ENCODE assay signal across 24 mouse cellular contexts in the genomic region with DNA sequence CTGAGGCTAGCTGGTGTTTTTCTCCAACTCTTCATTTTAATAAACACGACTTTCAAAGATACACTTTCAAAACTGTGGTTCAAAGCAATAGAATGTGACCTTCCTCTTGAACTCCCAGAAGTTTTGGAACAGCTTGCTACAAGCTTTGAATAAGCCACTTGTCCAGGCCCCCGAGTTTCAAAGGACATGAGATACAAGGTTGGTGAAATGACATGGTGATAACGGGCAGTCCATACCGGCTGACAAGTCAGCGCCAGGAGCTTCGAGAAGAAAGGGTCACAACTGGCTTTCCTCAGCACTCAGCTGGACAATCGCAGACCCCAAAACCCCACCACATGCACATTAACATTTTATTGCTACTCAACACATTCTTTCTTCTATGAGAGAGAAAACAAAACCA.
A peak's percentile ranks its signal among the peaks of the same experiment; 100 is the strongest.
DNase-seq lines count a peak whose midpoint lies in the region; ATAC-seq and TF ChIP-seq lines count a peak whose summit lies in the region.
"Had no signal": no experiment of that assay in that cellular context is flagged by ENCODE, and none has a peak within 500 bp of the region (broad histone marks: within the 10 kb centered on the region; RNA-seq: fewer than 3 reads in every experiment).

No protein-coding gene starts in this region.

- peak overlapping the region; percentile 74 for H3K27ac ChIP-seq in heart, adult 2 months
- no peak overlapping the region for H3K27ac ChIP-seq in heart, embryonic 11.5 days (ENCODE audit: low read depth, low read length)
- peak overlapping the region; percentile 77 for H3K27ac ChIP-seq in heart, embryonic 15.5 days
- H3K27ac ChIP-seq in kidney, embryonic 15.5 days: no peak overlapping the region
- H3K27ac ChIP-seq in midbrain, embryonic 11.5 days (ENCODE audit: low read depth, low read length): no peak overlapping the region
- H3K27ac ChIP-seq: embryonic facial prominence, embryonic 15.5 days; forebrain, embryonic 10.5 days; hindbrain, embryonic 10.5 days; hindbrain, embryonic 14.5 days had no signal

- no peak for TF ChIP-seq CTCF in heart, adult 2 months (IDR thresholded peaks at IDR 0.05)

- peaks cover 2% of the 10 kb centered on the region for H3K36me3 ChIP-seq in heart, adult 2 months (ENCODE audit: control insufficient read depth, insufficient read depth, low read length)
- H3K36me3 ChIP-seq in heart, embryonic 11.5 days (ENCODE audit: control insufficient read depth, insufficient read depth, low read length): no peaks in the 10 kb centered on the region
- H3K36me3 ChIP-seq in heart, embryonic 15.5 days: no peaks in the 10 kb centered on the region
- no peaks in the 10 kb centered on the region for H3K36me3 ChIP-seq in kidney, embryonic 15.5 days
- no peaks in the 10 kb centered on the region for H3K36me3 ChIP-seq in midbrain, embryonic 11.5 days (ENCODE audit: control insufficient read depth, insufficient read depth, low read length)
- H3K36me3 ChIP-seq: embryonic facial prominence, embryonic 15.5 days; forebrain, embryonic 10.5 days; hindbrain, embryonic 10.5 days had no signal

- peak; percentile 42; the same call in 1 of the 2 replicates for TF ChIP-seq EP300 in heart, adult 2 months (IDR thresholded peaks at IDR 0.05; ENCODE audit: insufficient read depth, low read depth, low read length)

- H3K4me3 ChIP-seq in heart, adult 2 months: no peak overlapping the region
- H3K4me3 ChIP-seq in heart, embryonic 11.5 days (ENCODE audit: low read depth, low read length): no peak overlapping the region
- H3K4me3 ChIP-seq in heart, embryonic 15.5 days: no peak overlapping the region
- no peak overlapping the region for H3K4me3 ChIP-seq in kidney, embryonic 15.5 days (replicated peaks)
- no peak overlapping the region for H3K4me3 ChIP-seq in midbrain, embryonic 11.5 days (ENCODE audit: low read depth, low read length)
- H3K4me3 ChIP-seq: embryonic facial prominence, embryonic 15.5 days; erythroblast, embryonic 14.5 days; forebrain, embryonic 10.5 days; hindbrain, embryonic 10.5 days had no signal

- 28% methylated on average over 7 of the region's 7 CpGs for WGBS in heart, adult 2 months
- 18% methylated on average over 7 of the region's 7 CpGs for WGBS in heart, embryonic 11.5 days (ENCODE audit: insufficient replicate concordance)
- 25% methylated on average over 7 of the region's 7 CpGs for WGBS in heart, embryonic 15.5 days
- WGBS in kidney, embryonic 15.5 days: 60% methylated on average over 7 of the region's 7 CpGs
- WGBS in midbrain, embryonic 11.5 days: 73% methylated on average over 7 of the region's 7 CpGs

- 0 out of 2 replicates have a peak, but pooled peaks have one; percentile 46 for ATAC-seq in heart, embryonic 11.5 days (replicated peaks; ENCODE audit: insufficient number of reproducible peaks, low FRiP score, low TSS enrichment)
- ATAC-seq in heart, embryonic 15.5 days (replicated peaks; ENCODE audit: insufficient number of reproducible peaks, insufficient read depth, low FRiP score, low read depth): peak; percentile 61
- ATAC-seq in kidney, embryonic 15.5 days (replicated peaks; ENCODE audit: low FRiP score): no peak
- ATAC-seq in midbrain, embryonic 11.5 days (ENCODE audit: low FRiP score): no peak
- ATAC-seq: activated CD4-positive, CD25-positive, alpha-beta regulatory T cell, adult 4 months; forebrain, embryonic 14.5 days; intestine, embryonic 16.5 days; Patski had no signal

- 0 out of 2 replicates have a peak, but pooled peaks have one; percentile 16 for TF ChIP-seq POLR2A in heart, adult 2 months (IDR thresholded peaks at IDR 0.05; ENCODE audit: insufficient read depth, low read depth, low read length)

- H3K4me2 ChIP-seq in heart, embryonic 11.5 days: peak overlapping the region; percentile 27
- H3K4me2 ChIP-seq in heart, embryonic 15.5 days: peak overlapping the region; percentile 23
- no peak overlapping the region for H3K4me2 ChIP-seq in kidney, embryonic 15.5 days
- H3K4me2 ChIP-seq in midbrain, embryonic 11.5 days: no peak overlapping the region
- H3K4me2 ChIP-seq: embryonic facial prominence, embryonic 15.5 days; hindbrain, embryonic 14.5 days had no signal

- H3K9me3 ChIP-seq in heart, embryonic 11.5 days (replicated peaks; ENCODE audit: control insufficient read depth, low read length): no peaks in the 10 kb centered on the region
- H3K9me3 ChIP-seq in heart, embryonic 15.5 days (replicated peaks): no peaks in the 10 kb centered on the region
- H3K9me3 ChIP-seq in kidney, embryonic 15.5 days (replicated peaks): no peaks in the 10 kb centered on the region
- H3K9me3 ChIP-seq in midbrain, embryonic 11.5 days (ENCODE audit: control insufficient read depth, low read length): no peaks in the 10 kb centered on the region
- H3K9me3 ChIP-seq: embryonic facial prominence, embryonic 15.5 days; forebrain, embryonic 10.5 days; hindbrain, embryonic 10.5 days had no signal

- DNase-seq in heart, adult 2 months: peak in 1 of 2 experiments; percentile 43
- DNase-seq in heart, postnatal 25 days (ENCODE audit: low spot score): no peak
- DNase-seq in heart, postnatal 14 days: peak; percentile 21 to 27
- no peak for DNase-seq in cerebellum, postnatal 4 days (ENCODE audit: low spot score in 2 of 2)
- no peak for DNase-seq in midbrain, embryonic 11.5 days (ENCODE audit: low spot score, missing footprints)
- DNase-seq: adrenal gland, postnatal 14 days; cerebellum, adult 11-12 months; cerebellum, adult 9-10 months; cerebellum, postnatal 25 days; gastrocnemius, postnatal 10 days; kidney, adult 2 months had no signal

- peaks cover 3% of the 10 kb centered on the region for H3K4me1 ChIP-seq in heart, adult 2 months (ENCODE audit: control insufficient read depth, insufficient read depth, low read length)
- H3K4me1 ChIP-seq in heart, embryonic 11.5 days (ENCODE audit: control insufficient read depth, insufficient read depth, low read length): peaks cover 5% of the 10 kb centered on the region; the same call in 1 of the 2 replicates
- peaks cover 43% of the 10 kb centered on the region for H3K4me1 ChIP-seq in heart, embryonic 15.5 days (replicated peaks)
- H3K4me1 ChIP-seq in kidney, embryonic 15.5 days: peaks cover 2% of the 10 kb centered on the region; the same call in 1 of the 2 replicates
- peaks cover 15% of the 10 kb centered on the region for H3K4me1 ChIP-seq in midbrain, embryonic 11.5 days (ENCODE audit: control insufficient read depth, insufficient read depth, low read length)

- no peaks in the 10 kb centered on the region for H3K27me3 ChIP-seq in heart, adult 2 months (ENCODE audit: control insufficient read depth, insufficient read depth, low read length)
- no peaks in the 10 kb centered on the region for H3K27me3 ChIP-seq in heart, embryonic 11.5 days (ENCODE audit: control insufficient read depth, insufficient read depth, low read length)
- no peaks in the 10 kb centered on the region for H3K27me3 ChIP-seq in heart, embryonic 15.5 days
- no peaks in the 10 kb centered on the region for H3K27me3 ChIP-seq in kidney, embryonic 15.5 days
- no peaks in the 10 kb centered on the region for H3K27me3 ChIP-seq in midbrain, embryonic 11.5 days (ENCODE audit: control insufficient read depth, insufficient read depth, low read length)
- H3K27me3 ChIP-seq: CH12.LX; embryonic facial prominence, embryonic 15.5 days; Patski had no signal

- H3K9ac ChIP-seq in heart, adult 2 months (ENCODE audit: low read depth, low read length): no peak overlapping the region
- H3K9ac ChIP-seq in heart, embryonic 11.5 days (ENCODE audit: low read depth, low read length): no peak overlapping the region
- no peak overlapping the region for H3K9ac ChIP-seq in heart, embryonic 15.5 days
- no peak overlapping the region for H3K9ac ChIP-seq in kidney, embryonic 15.5 days
- H3K9ac ChIP-seq in midbrain, embryonic 11.5 days (ENCODE audit: low read length): no peak overlapping the region
- H3K9ac ChIP-seq: embryonic facial prominence, embryonic 15.5 days; hindbrain, embryonic 14.5 days had no signal

- no peaks in the 10 kb centered on the region for H3K79me2 ChIP-seq in heart, adult 2 months (replicated peaks; ENCODE audit: control insufficient read depth, insufficient read depth, low read length)

- intact Hi-C loops in heart, adult 2 months (cut with DNase I): loop anchor here (5.0 kb wide), 2 partner anchors 60 to 120 kb away; no protein-coding TSS in a partner anchor
- intact Hi-C loops in heart, postnatal 25 days (cut with DNase I): no loop called here
- intact Hi-C loops in heart, postnatal 14 days (cut with DNase I): no loop called here

Comparison
In these comparisons a context has a peak if more than half of its experiments do, and no peak if none do; other contexts are left out.
1. DNase-seq: peak in heart, postnatal 14 days (2 of 2); none in heart, postnatal 25 days (single experiment), cerebellum, postnatal 4 days (0 of 2) and midbrain, embryonic 11.5 days (single experiment).
2. H3K27ac ChIP-seq: peak in heart, adult 2 months (single experiment) and heart, embryonic 15.5 days (single experiment); none in heart, embryonic 11.5 days (single experiment), kidney, embryonic 15.5 days (single experiment) and midbrain, embryonic 11.5 days (single experiment).
3. ATAC-seq: peak in heart, embryonic 11.5 days (single experiment) and heart, embryonic 15.5 days (single experiment); none in kidney, embryonic 15.5 days (single experiment) and midbrain, embryonic 11.5 days (single experiment).
4. H3K4me2 ChIP-seq: peak in heart, embryonic 11.5 days (single experiment) and heart, embryonic 15.5 days (single experiment); none in kidney, embryonic 15.5 days (single experiment) and midbrain, embryonic 11.5 days (single experiment).